Mouse (Mus musculus): ENCODE results near the gene Vps11. TPM values are rescaled to one million over a fixed set of nuclear protein-coding genes. Genes with fewer than 3 reads are reported as not detected.

The Vps11 gene
- total RNA-seq (2023) = 10 to 100 TPM; 51.2 to 57.1 TPM

DNA sequence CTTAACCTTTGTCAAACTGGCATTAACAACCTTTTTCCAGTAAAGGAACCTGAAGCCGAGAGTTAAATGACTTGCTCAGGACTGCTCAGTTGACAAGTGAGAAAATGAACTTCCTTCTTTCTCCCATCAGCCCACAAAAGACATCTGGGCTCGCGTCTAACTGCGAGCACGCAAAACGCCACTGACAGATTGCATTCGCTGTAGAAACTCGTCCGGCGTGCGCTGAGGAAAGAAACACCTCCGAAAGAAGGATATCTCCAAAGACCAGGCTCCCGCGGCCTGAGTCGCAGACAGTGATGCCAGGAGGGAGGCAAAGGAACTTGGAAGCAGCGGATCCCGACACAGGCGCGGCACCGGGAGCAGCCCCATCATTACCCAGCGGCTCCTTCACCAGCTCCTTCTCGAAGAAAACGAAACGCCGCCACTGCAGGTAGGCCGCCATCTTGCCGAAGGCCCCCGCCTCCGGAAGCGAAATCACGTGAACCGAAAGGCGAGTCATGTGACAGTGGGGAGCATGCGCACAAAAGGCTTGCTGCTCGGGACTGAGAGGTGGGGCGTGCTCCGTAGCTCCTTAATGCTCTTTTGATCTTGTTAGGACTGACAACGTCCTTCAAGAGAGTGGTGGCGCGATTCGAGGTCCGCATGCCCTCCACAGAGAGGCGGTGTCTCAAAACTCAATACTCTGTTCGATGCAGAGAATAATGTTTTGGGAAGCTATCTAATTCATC is at the start of gene Vps11:
Gene Vps11 (minus strand): TSS at position 481 of the 728 bp plus-strand sequence.

GRCm38 (mm10) chr9:44406906-44407751 is 45.7 kb upstream of the Vps11 start, which contains the start of the genes Rps25 and Trappc4:
TSS of gene Rps25 (plus strand) at chr9:44407139.
TSS of gene Trappc4 (minus strand) at chr9:44407600.

GRCm38 (mm10) chr9:44396684-44397411 is 35.4 kb upstream of the Vps11 start, which contains the start of gene Slc37a4:
TSS of gene Slc37a4 (plus strand) at chr9:44396852.

GRCm38 (mm10) chr9:44379054-44379834 is 17.8 kb upstream of the Vps11 start, which contains the start of gene Hyou1:
TSS of gene Hyou1 (plus strand) at chr9:44379490.

DNA sequence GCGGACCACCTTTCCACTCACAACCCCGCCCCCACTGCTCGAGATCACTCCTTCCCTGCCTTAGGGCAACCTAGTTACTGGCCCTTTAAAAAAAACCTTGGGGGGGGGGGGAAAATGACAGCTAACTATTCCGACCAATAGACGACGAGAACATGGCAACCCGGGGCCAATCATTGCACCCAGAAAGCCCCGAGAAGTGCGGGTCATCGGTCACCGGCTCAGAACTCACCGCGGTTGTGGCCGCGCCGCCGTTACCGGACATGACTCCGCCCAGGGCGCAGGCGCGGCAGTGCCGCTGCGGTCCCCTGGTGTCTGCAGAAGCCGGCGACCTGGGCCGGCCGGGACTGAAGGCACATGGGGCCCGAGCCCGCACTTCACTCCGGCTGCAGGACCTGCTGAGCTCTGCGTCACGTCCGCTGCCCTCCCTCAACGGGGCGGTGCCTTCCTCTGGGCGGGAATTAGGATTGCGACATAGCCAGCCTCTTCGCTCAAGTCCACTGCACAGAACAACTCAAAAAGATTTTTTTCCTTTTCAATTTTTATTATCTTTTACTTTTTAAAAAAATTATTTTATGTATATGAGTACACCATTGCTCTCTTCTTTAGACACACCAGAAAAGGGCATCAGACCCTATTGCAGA is 17.6 kb downstream of the Vps11 start, which contains the start of gene Hmbs:
Gene Hmbs (minus strand): TSS at position 448 of the 641 bp plus-strand sequence.

GRCm38 (mm10) chr9:44334396-44335330 is 26.8 kb downstream of the Vps11 start, which contains the start of gene H2afx:
TSS of gene H2afx (plus strand) at chr9:44334694.

DNA sequence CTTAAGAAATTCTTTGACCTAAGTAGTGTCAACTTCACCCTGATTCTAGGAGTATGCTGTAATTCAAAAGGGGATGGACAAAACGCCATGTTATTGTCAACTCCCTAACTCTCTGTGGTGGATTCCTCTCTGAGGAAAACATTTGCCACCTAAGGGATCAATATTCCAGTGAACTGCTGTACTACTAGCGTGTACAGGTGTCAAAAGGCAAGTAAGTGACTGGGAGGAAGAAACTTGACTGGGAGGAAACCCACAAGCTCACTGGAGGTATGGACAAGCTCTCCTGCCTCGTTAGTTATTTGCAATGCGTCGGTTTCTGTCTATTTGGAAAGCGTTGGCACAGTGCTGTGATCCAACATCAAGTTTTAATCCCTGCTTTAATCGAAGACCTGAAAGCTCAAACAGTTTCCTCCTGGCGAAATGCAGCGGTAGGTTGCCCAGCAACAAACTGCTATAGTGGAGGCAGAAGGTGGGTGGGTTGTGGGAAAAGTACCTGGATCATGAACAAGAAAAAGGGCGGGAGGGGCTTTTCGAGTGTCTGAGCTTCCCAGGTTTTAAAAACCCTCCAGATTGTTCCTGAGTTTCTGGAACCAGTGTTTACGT is 35.6 kb downstream of the Vps11 start, which contains the start of gene Dpagt1:
Gene Dpagt1 (plus strand): TSS at position 252 of the 603 bp plus-strand sequence.

GRCm38 (mm10) chr9:44319887-44320798 is 41.3 kb downstream of the Vps11 start, which contains the start of gene C2cd2l:
TSS of gene C2cd2l (minus strand) at chr9:44320285.

DNA sequence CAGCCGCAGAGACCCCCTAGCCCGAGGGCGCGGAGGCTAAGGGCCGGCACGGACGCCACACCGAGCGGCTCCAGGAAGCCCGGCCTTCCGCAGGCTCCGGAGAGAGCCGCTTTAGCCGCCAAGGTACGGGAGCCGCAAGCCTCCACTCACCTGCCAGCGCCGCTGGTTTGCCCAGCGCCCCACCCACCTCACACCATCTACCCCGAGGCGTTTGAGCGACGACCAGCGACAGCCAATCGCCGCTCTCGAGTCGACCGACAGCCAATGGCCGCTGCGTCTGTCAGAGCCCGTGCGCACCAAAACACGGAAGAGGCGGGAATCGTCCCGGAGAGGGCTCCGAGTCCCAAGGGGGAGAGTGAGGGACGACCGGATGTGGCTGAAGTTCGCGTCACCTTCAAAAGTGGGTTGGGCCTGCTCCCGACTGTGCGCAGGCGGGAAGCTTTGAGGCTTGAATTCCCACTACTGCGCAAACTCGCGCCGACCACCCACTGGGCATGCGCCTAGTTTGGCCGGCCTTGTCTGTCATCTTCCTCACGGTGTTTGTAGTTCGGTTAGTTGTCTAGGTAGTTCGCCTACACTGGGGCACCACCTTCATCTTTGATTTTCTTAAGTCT is 55.9 kb downstream of the Vps11 start, which contains the start of gene Hinfp:
Gene Hinfp (minus strand): TSS at position 206 of the 614 bp plus-strand sequence.

Other genes with a start within 250 kb of the Vps11 start
- gene Gm49380, start 248.2 kb downstream of the Vps11 start, total RNA-seq (2023) = under 1 TPM in 1 of 2 experiments, not detected in 1; 0.17 TPM
- gene Rnf26, start 248.2 kb downstream of the Vps11 start, total RNA-seq (2023) = 10 to 100 TPM; 21.5 to 25.5 TPM
- under 1 TPM; 0.33 to 0.79 TPM for gene Mcam, start 227.2 kb downstream of the Vps11 start, total RNA-seq (2023)
- 100 to 1,000 TPM; 169 to 185 TPM for gene Cbl, start 127.6 kb downstream of the Vps11 start, total RNA-seq (2023)
- gene Ccdc153, start 121.0 kb downstream of the Vps11 start, total RNA-seq (2023) = not detected
- gene Pdzd3, start 110.2 kb downstream of the Vps11 start, total RNA-seq (2023) = under 1 TPM in 1 of 2 experiments, not detected in 1; 0.50 TPM
- 1 to 10 TPM; 3.6 to 5.0 TPM for gene Nlrx1, start 93.1 kb downstream of the Vps11 start, total RNA-seq (2023)
- under 1 TPM in 1 of 2 experiments, not detected in 1; 0.47 TPM for gene Abcg4, start 73.1 kb downstream of the Vps11 start, total RNA-seq (2023)
- 10 to 100 TPM; 55.1 to 69.3 TPM for gene Hinfp, start 56.0 kb downstream of the Vps11 start, total RNA-seq (2023)
- 10 to 100 TPM; 17.0 to 29.0 TPM for gene C2cd2l, start 41.4 kb downstream of the Vps11 start, total RNA-seq (2023)
- gene Dpagt1, start 35.7 kb downstream of the Vps11 start, total RNA-seq (2023) = 10 to 100 TPM in 1 of 2 experiments, 1 to 10 TPM in 1; 8.9 to 11.5 TPM
- gene H2afx, start 27.0 kb downstream of the Vps11 start, total RNA-seq (2023) = 10 to 100 TPM; 37.5 to 58.5 TPM
- gene Hmbs, start 17.4 kb downstream of the Vps11 start, total RNA-seq (2023) = 10 to 100 TPM; 18.0 to 24.2 TPM
- gene Hyou1, start 17.8 kb upstream of the Vps11 start, total RNA-seq (2023) = 10 to 100 TPM; 71.4 to 78.9 TPM
- gene Slc37a4, start 35.2 kb upstream of the Vps11 start, total RNA-seq (2023) = 10 to 100 TPM; 16.4 to 18.4 TPM
- gene Rps25, start 45.5 kb upstream of the Vps11 start, total RNA-seq (2023) = 1,000 to 10,000 TPM; 2,876 to 2,979 TPM
- gene Trappc4, start 45.9 kb upstream of the Vps11 start, total RNA-seq (2023) = 10 to 100 TPM; 50.5 to 56.7 TPM
- gene Ccdc84, start 56.9 kb upstream of the Vps11 start, total RNA-seq (2023) = 10 to 100 TPM; 33.1 to 41.6 TPM
- not detected for gene Foxr1, start 79.5 kb upstream of the Vps11 start, total RNA-seq (2023)
- gene Upk2, start 93.3 kb upstream of the Vps11 start, total RNA-seq (2023) = not detected
- gene Bcl9l, start 121.2 kb upstream of the Vps11 start, total RNA-seq (2023) = 100 to 1,000 TPM; 207 to 232 TPM
- 10 to 100 TPM; 14.1 TPM for gene Cxcr5, start 200.2 kb upstream of the Vps11 start, total RNA-seq (2023)
- gene Ddx6, start 243.2 kb upstream of the Vps11 start, total RNA-seq (2023) = 100 to 1,000 TPM; 214 to 236 TPM

All from T-cell, adult 66 days (primary cell).